Mouse (Mus musculus): ENCODE measurements around the gene Ddr2. TPM values are rescaled to one million over a fixed set of nuclear protein-coding genes. Genes with fewer than 3 reads are reported as not detected.

The Ddr2 gene
- total and polyA plus RNA-seq, 3 experiments: 0.04 TPM; not detected in 2

DNA sequence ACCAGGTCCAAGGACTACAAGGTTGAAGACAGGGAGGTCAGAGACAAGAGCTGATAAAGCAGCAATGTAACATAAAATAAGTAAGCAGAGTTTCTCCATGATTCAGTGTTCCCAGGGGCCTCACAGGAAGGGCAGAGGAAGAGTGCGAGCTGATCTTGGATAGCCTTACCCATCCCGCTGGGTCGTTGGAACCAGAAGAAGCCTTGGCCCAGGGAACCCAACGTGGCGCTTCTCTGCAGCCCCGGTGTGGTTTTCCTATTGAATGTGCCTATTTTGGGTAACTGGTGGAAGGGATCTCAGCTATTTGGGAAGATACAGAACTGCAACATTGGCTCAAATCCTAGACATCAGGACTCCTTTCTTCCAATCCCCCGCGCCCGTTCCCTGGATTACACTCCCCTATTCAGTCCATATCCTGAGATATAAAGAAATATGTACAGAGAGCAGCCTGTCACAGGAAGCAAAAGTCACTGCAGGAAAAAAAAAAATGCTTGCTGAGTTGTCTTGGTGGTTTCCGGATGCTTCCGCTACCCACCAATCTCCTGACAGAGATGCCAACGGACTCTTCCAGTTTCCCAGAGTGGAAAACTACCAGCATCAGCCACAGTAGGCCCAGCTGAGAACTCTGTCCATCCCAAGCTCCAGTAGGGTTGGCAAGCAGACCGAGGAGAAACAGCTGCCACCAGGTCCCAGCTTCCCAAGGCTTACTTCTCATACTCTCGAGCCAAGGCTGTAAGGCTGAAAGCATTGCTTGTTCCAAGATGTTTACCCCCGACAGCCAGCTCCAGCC, 99.7 kb downstream of the Ddr2 start:
- H3K27me3 ChIP-seq (ENCODE audit: control insufficient read depth in 1 of 2, insufficient read depth in 2 of 2, low read length in 2 of 2): no peaks in the 10 kb centered on the region
- no peaks in the 10 kb centered on the region for H3K79me2 ChIP-seq (ENCODE audit: control insufficient read depth, insufficient read depth, low read length, poor library complexity)
- TF ChIP-seq EP300 (IDR thresholded peaks at IDR 0.05; ENCODE audit: low read depth in 1 of 2, low read length in 2 of 2) (no peak), ETS1 (IDR thresholded peaks at IDR 0.05; ENCODE audit: low read depth, low read length) (no peak), POLR2AphosphoS2 (IDR thresholded peaks at IDR 0.05; ENCODE audit: low read length) (no peak), SIN3A (IDR thresholded peaks at IDR 0.05; ENCODE audit: low read length) (no peak), USF1 (IDR thresholded peaks at IDR 0.05; ENCODE audit: low read depth, low read length) (no peak), MAX (IDR thresholded peaks at IDR 0.05; ENCODE audit: low read length) (no peak), CHD1 (IDR thresholded peaks at IDR 0.05; ENCODE audit: low read depth, low read length) (no peak), BHLHE40 (IDR thresholded peaks at IDR 0.05; ENCODE audit: borderline replicate concordance, low read depth, low read length) (no peak), ZNF384 (IDR thresholded peaks at IDR 0.05; ENCODE audit: low read depth, low read length) (no peak), ZKSCAN1 (IDR thresholded peaks at IDR 0.05; ENCODE audit: low read depth, low read length) (no peak), RCOR1 (IDR thresholded peaks at IDR 0.05; ENCODE audit: low read depth, low read length) (no peak), MXI1 (IDR thresholded peaks at IDR 0.05; ENCODE audit: low read depth, low read length) (no peak), TCF12 (IDR thresholded peaks at IDR 0.05; ENCODE audit: low read depth, low read length) (no peak), RAD21 (IDR thresholded peaks at IDR 0.05; ENCODE audit: low read depth, low read length) (no peak), ZMIZ1 (IDR thresholded peaks at IDR 0.05; ENCODE audit: low read depth, low read length) (no peak), HCFC1 (IDR thresholded peaks at IDR 0.05; ENCODE audit: low read depth, low read length) (no peak)
- H3K4me3 ChIP-seq (ENCODE audit: control insufficient read depth in 1 of 2, insufficient read depth in 1 of 2, low read depth in 2 of 2, low read length in 2 of 2): no peak overlapping the region
- H3K9ac ChIP-seq (ENCODE audit: control insufficient read depth, low read depth, low read length, poor library complexity, severe bottlenecking): no peak overlapping the region
- DNase-seq (ENCODE audit: low read depth, low spot score): no peak
- no peak overlapping the region for H3K27ac ChIP-seq (ENCODE audit: control insufficient read depth, low read depth, low read length)
- no peaks in the 10 kb centered on the region for H3K4me1 ChIP-seq (ENCODE audit: control insufficient read depth in 1 of 2, insufficient read depth in 2 of 2, low read length in 2 of 2)
- H3K9me3 ChIP-seq (replicated peaks; ENCODE audit: insufficient read depth, low read length): no peaks in the 10 kb centered on the region
- no peaks in the 10 kb centered on the region for H3K36me3 ChIP-seq (ENCODE audit: control insufficient read depth in 1 of 2, insufficient read depth in 2 of 2, low read length in 2 of 2)

DNA sequence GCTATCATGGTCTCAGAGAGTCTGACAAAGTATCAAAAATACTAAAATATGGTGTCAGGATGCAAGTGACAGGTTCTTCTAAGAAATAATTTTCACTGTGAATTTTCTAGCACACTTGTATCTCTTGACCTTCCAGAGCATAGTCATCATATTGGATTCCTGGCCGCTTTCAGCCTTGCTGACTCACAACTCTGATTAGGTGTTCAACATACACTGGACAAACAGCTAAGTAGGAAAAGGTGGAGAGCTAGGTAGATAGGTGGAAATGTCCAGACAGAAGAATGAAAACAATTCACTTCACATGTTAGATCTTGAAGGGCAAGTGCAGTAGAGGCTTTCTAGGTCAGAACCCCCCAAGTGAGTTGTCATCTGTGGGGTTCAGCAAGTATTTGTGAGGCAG, 101.3 kb downstream of the Ddr2 start:
- no peak for DNase-seq (ENCODE audit: low read depth, low spot score)
- no peaks in the 10 kb centered on the region for H3K36me3 ChIP-seq (ENCODE audit: control insufficient read depth in 1 of 2, insufficient read depth in 2 of 2, low read length in 2 of 2)
- H3K79me2 ChIP-seq (ENCODE audit: control insufficient read depth, insufficient read depth, low read length, poor library complexity): no peaks in the 10 kb centered on the region
- H3K9me3 ChIP-seq (replicated peaks; ENCODE audit: insufficient read depth, low read length): no peaks in the 10 kb centered on the region
- H3K4me1 ChIP-seq (ENCODE audit: control insufficient read depth in 1 of 2, insufficient read depth in 2 of 2, low read length in 2 of 2): no peaks in the 10 kb centered on the region
- H3K27me3 ChIP-seq (ENCODE audit: control insufficient read depth in 1 of 2, insufficient read depth in 2 of 2, low read length in 2 of 2): no peaks in the 10 kb centered on the region
- H3K9ac ChIP-seq (ENCODE audit: control insufficient read depth, low read depth, low read length, poor library complexity, severe bottlenecking): no peak overlapping the region
- no peak overlapping the region for H3K27ac ChIP-seq (ENCODE audit: control insufficient read depth, low read depth, low read length)
- no peak for TF ChIP-seq CTCF (IDR thresholded peaks at IDR 0.05 in 2 of 3, conservative IDR thresholded peaks at IDR 0.05 in 1 of 3; ENCODE audit: control insufficient read depth in 1 of 3, insufficient read depth in 1 of 3, low read depth in 2 of 3, low read length in 3 of 3, poor library complexity in 1 of 3, severe bottlenecking in 1 of 3)
- no peak for TF ChIP-seq MAZ (IDR thresholded peaks at IDR 0.05; ENCODE audit: low read depth, low read length)
- no peak for TF ChIP-seq MEF2A (IDR thresholded peaks at IDR 0.05; ENCODE audit: extremely low read depth, insufficient replicate concordance, low read depth, low read length, poor library complexity, severe bottlenecking)
- TF ChIP-seq MYB (IDR thresholded peaks at IDR 0.05; ENCODE audit: low read depth, low read length): no peak
- no peak for TF ChIP-seq RAD21 (IDR thresholded peaks at IDR 0.05; ENCODE audit: low read depth, low read length)
- TF ChIP-seq BHLHE40 (IDR thresholded peaks at IDR 0.05; ENCODE audit: borderline replicate concordance, low read depth, low read length): no peak
- TF ChIP-seq RCOR1 (IDR thresholded peaks at IDR 0.05; ENCODE audit: low read depth, low read length): no peak
- TF ChIP-seq ZMIZ1 (IDR thresholded peaks at IDR 0.05; ENCODE audit: low read depth, low read length): no peak
- no peak for TF ChIP-seq POLR2AphosphoS2 (IDR thresholded peaks at IDR 0.05; ENCODE audit: low read length)
- no peak for TF ChIP-seq MAFK (IDR thresholded peaks at IDR 0.05; ENCODE audit: borderline replicate concordance, low read depth, low read length)
- no peak for TF ChIP-seq NELFE (IDR thresholded peaks at IDR 0.05; ENCODE audit: low read depth, low read length)
- TF ChIP-seq TAL1 (IDR thresholded peaks at IDR 0.05; ENCODE audit: low read length): no peak
- TF ChIP-seq ELF1 (IDR thresholded peaks at IDR 0.05; ENCODE audit: low read depth, low read length): no peak
- no peak for TF ChIP-seq TBP (IDR thresholded peaks at IDR 0.05; ENCODE audit: low read depth, low read length)
- TF ChIP-seq KAT2A (conservative IDR thresholded peaks at IDR 0.05; ENCODE audit: low read depth, low read length): no peak
- TF ChIP-seq NRF1 (IDR thresholded peaks at IDR 0.05; ENCODE audit: insufficient read depth, low read depth, low read length, poor library complexity, severe bottlenecking): no peak
- no peak for TF ChIP-seq POLR2A (IDR thresholded peaks at IDR 0.05; ENCODE audit: control insufficient read depth in 1 of 2, insufficient read depth in 1 of 2, low read depth in 1 of 2, low read length in 2 of 2, poor library complexity in 1 of 2)
- TF ChIP-seq HCFC1 (IDR thresholded peaks at IDR 0.05; ENCODE audit: low read depth, low read length): no peak
- no peak for TF ChIP-seq POLR2AphosphoS5 (IDR thresholded peaks at IDR 0.05; ENCODE audit: borderline replicate concordance, low read depth, low read length)
- H3K4me3 ChIP-seq (ENCODE audit: control insufficient read depth in 1 of 2, insufficient read depth in 1 of 2, low read depth in 2 of 2, low read length in 2 of 2): no peak overlapping the region

All from MEL (cell line).